Mouse (Mus musculus): Measurements from ENCODE around the gene Kdm2b. TPM values are rescaled to one million over a fixed set of nuclear protein-coding genes. Genes with fewer than 3 reads are reported as not detected.
A peak's percentile ranks its signal among the peaks of the same experiment; 100 is the strongest.

The Kdm2b gene
- total RNA-seq, 1 experiment, result 68.6 TPM

DNA sequence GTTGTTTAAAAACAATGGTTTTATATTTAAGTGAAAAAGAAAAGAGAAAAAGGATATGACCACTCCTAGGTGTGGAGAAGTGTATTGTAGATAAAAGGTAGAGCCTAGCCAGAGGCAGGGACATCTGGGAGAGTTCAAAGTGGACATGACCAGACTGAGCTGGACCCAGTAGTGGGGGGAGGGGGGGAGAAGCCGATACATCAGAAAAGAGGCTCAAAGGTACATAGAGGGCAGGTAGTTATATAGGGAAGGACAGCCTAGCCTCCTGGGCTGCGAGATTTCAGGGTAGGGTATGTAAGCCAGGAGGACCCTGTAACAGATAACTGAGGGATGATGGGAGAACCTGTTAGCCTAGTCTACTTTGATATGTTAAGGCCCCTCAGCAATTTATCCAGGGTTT is 137.0 kb downstream of the Kdm2b start:
- Histone ChIP-seq H3K9ac (ENCODE audit: insufficient read depth, low read depth, low read length, poor library complexity, severe bottlenecking) (no peak overlapping the region), H3K9me3 (ENCODE audit: control insufficient read depth, insufficient read depth, low read depth, low read length) (no peaks in the 10 kb centered on the region), H3K4me1 (ENCODE audit: control insufficient read depth in 2 of 2, insufficient read depth in 2 of 2, low read length in 2 of 2, poor library complexity in 1 of 2) (peaks cover 3 to 4% of the 10 kb centered on the region in 2 experiments; a peak in 2 of 4 replicates), H3K27ac (ENCODE audit: insufficient read depth, low read depth, low read length, poor library complexity, severe bottlenecking) (no peak overlapping the region), H3K4me3 (ENCODE audit: insufficient read depth in 1 of 2, low read depth in 1 of 2, low read length in 2 of 2, poor library complexity in 1 of 2, severe bottlenecking in 1 of 2) (no peak overlapping the region), H3K36me3 (ENCODE audit: control insufficient read depth, insufficient read depth, low read length, poor library complexity, severe bottlenecking) (no peaks in the 10 kb centered on the region)
- no peak for DNase-seq (ENCODE audit: low read depth, low spot score)
- in situ Hi-C loops (cut with MboI; ENCODE audit: low sequenced_read_pairs in 2 of 2, unreplicated experiment in 2 of 2), result no loop called here
- no peak for TF ChIP-seq HCFC1 (IDR thresholded peaks at IDR 0.05; ENCODE audit: borderline replicate concordance, insufficient read depth, low read length)
- no peak for TF ChIP-seq ZNF384 (IDR thresholded peaks at IDR 0.05; ENCODE audit: low read depth, low read length)
- no peak for TF ChIP-seq MAFK (IDR thresholded peaks at IDR 0.05; ENCODE audit: insufficient read depth, low read depth, low read length)
- no peak for TF ChIP-seq CHD2 (IDR thresholded peaks at IDR 0.05; ENCODE audit: low read depth, low read length)
- no peak for TF ChIP-seq ZC3H11A (IDR thresholded peaks at IDR 0.05; ENCODE audit: borderline replicate concordance, low read depth, low read length)

DNA sequence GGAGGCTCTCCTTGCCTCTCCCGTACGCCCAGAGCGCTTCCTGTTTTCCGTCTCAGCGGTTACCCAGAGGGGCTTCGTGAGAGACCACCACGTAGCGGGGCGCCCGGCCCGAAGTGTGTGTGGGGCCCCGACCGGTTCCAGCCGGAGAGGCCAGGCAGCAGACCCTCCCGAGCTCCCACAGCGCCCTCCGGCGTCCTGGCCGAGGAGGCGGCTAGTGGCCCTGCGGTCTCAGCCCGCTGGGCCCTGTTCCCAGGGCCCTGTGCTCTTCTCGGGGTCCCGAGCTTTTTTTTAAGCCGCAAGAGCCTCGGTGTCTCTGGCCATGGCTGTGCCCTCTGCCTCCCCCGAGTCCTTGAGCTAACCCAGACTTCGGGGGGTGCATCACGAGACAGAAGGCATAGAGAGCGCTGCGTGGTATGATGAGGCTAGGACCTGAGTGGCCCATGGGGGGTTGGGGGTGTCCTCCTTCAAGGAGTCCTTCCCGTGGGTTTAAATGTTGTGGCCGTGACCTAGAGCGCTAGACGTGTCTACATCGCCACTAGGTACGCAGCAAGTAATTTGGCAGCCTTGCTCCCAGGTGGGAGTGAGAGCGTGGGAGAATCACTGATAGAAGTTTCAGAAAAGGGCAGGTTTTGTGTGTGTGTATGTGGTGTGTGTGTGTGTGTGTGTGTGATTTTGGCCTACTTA is 139.2 kb downstream of the Kdm2b start:
- Histone ChIP-seq H3K9me3 (ENCODE audit: control insufficient read depth, insufficient read depth, low read depth, low read length) (no peaks in the 10 kb centered on the region), H3K27ac (ENCODE audit: insufficient read depth, low read depth, low read length, poor library complexity, severe bottlenecking) (peak overlapping the region; percentile 77), H3K9ac (ENCODE audit: insufficient read depth, low read depth, low read length, poor library complexity, severe bottlenecking) (peak overlapping the region; percentile 89), H3K36me3 (ENCODE audit: control insufficient read depth, insufficient read depth, low read length, poor library complexity, severe bottlenecking) (no peaks in the 10 kb centered on the region), H3K4me3 (ENCODE audit: insufficient read depth in 1 of 2, low read depth in 1 of 2, low read length in 2 of 2, poor library complexity in 1 of 2, severe bottlenecking in 1 of 2) (peak overlapping the region; percentile 78 to 83), H3K4me1 (ENCODE audit: control insufficient read depth in 2 of 2, insufficient read depth in 2 of 2, low read length in 2 of 2, poor library complexity in 1 of 2) (peaks cover 3 to 4% of the 10 kb centered on the region in 2 experiments; a peak in 2 of 4 replicates)
- TF ChIP-seq CHD2 (IDR thresholded peaks at IDR 0.05; ENCODE audit: low read depth, low read length) (no peak), MAFK (IDR thresholded peaks at IDR 0.05; ENCODE audit: insufficient read depth, low read depth, low read length) (no peak), ZC3H11A (IDR thresholded peaks at IDR 0.05; ENCODE audit: borderline replicate concordance, low read depth, low read length) (no peak), HCFC1 (IDR thresholded peaks at IDR 0.05; ENCODE audit: borderline replicate concordance, insufficient read depth, low read length) (no peak), ZNF384 (IDR thresholded peaks at IDR 0.05; ENCODE audit: low read depth, low read length) (no peak)
- in situ Hi-C loops (cut with MboI; ENCODE audit: low sequenced_read_pairs in 2 of 2, unreplicated experiment in 2 of 2), result no loop called here
- no peak for DNase-seq (ENCODE audit: low read depth, low spot score)

DNA sequence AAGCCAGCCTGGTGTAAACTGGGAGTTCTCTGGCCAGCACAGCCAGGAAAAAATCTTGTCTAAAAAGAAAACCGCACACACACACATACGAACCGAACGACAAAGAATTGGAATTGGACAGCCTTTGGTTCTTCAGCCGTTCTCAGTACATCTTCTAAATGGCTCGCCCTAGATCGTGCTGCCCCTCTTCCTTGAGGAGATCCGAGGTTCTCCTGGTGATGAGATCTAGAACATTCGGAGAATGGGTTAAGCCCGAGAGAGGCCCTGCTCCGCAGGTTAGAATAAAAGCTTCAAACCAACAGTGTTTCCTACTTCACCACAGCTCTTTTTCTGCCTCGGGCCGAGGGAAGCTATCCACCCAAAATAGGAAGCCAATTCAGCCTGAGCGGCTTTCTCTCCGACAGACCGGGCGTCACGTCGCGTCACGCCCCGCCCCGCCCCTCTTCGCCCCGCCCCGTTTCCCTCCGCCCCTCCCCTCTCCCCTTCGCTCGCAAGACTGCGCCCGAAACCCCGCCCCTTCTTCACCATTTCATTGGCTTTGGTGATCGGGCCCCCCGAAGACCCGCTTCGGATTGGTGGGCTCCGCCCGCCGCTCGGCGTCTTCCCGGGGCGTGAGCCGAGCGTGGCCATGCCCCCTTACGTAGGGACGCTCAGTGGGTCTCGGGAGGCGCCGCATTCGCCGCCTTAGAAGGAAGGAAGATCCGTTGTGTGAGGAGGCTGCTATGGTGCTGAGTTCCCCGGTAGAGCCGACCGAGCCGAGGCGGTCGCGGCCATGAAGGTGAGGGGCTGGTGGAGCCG is 139.9 kb downstream of the Kdm2b start, which contains the start of gene Rnf34:
TSS of gene Rnf34 (plus strand) at position 528 of the 798 bp plus-strand sequence.
- Histone ChIP-seq H3K4me1 (ENCODE audit: control insufficient read depth in 2 of 2, insufficient read depth in 2 of 2, low read length in 2 of 2, poor library complexity in 1 of 2) (peaks cover 3 to 4% of the 10 kb centered on the region in 2 experiments; a peak in 2 of 4 replicates), H3K27ac (ENCODE audit: insufficient read depth, low read depth, low read length, poor library complexity, severe bottlenecking) (peak within 1 kb of the TSS; percentile 77), H3K9me3 (ENCODE audit: control insufficient read depth, insufficient read depth, low read depth, low read length) (no peaks in the 10 kb centered on the region), H3K4me3 (ENCODE audit: insufficient read depth in 1 of 2, low read depth in 1 of 2, low read length in 2 of 2, poor library complexity in 1 of 2, severe bottlenecking in 1 of 2) (peak within 1 kb of the TSS; percentile 83 to 84), H3K36me3 (ENCODE audit: control insufficient read depth, insufficient read depth, low read length, poor library complexity, severe bottlenecking) (no peaks in the 10 kb centered on the region), H3K9ac (ENCODE audit: insufficient read depth, low read depth, low read length, poor library complexity, severe bottlenecking) (peak within 1 kb of the TSS; percentile 89)
- in situ Hi-C loops (cut with MboI; ENCODE audit: low sequenced_read_pairs in 2 of 2, unreplicated experiment in 2 of 2), result no loop called here
- DNase-seq (ENCODE audit: low read depth, low spot score), result peak; percentile 97
- TF ChIP-seq CHD2 (IDR thresholded peaks at IDR 0.05; ENCODE audit: low read depth, low read length) (no peak), HCFC1 (IDR thresholded peaks at IDR 0.05; ENCODE audit: borderline replicate concordance, insufficient read depth, low read length) (no peak), ZC3H11A (IDR thresholded peaks at IDR 0.05; ENCODE audit: borderline replicate concordance, low read depth, low read length) (no peak), MAFK (IDR thresholded peaks at IDR 0.05; ENCODE audit: insufficient read depth, low read depth, low read length) (no peak), ZNF384 (IDR thresholded peaks at IDR 0.05; ENCODE audit: low read depth, low read length) (no peak)

DNA sequence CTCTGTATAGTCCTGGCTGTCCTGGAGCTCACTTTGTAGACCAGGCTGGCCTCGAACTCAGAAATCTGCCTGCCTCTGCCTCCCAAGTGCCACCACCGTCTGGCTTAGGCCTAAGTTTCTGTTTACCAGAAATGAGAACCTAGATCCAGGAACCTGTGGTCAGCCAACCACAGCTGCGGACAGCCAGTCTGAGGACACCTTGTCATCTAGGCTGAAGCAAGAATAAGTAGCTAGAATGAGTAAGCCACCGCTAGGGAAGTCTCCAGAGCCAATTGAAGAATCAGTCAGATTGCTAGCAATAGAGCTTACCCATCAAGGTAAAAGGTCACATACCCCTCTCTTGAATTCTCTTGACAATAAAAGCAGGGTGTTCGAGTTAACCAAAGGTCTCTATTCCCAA is 145.8 kb downstream of the Kdm2b start:
- no peak for TF ChIP-seq CHD2 (IDR thresholded peaks at IDR 0.05; ENCODE audit: low read depth, low read length)
- no peak for TF ChIP-seq MAFK (IDR thresholded peaks at IDR 0.05; ENCODE audit: insufficient read depth, low read depth, low read length)
- no peak for TF ChIP-seq ZNF384 (IDR thresholded peaks at IDR 0.05; ENCODE audit: low read depth, low read length)
- no peak for TF ChIP-seq ZC3H11A (IDR thresholded peaks at IDR 0.05; ENCODE audit: borderline replicate concordance, low read depth, low read length)
- TF ChIP-seq HCFC1 (IDR thresholded peaks at IDR 0.05; ENCODE audit: borderline replicate concordance, insufficient read depth, low read length), result no peak
- in situ Hi-C loops (cut with MboI; ENCODE audit: low sequenced_read_pairs in 2 of 2, unreplicated experiment in 2 of 2), result no loop called here
- no peak overlapping the region for H3K9ac ChIP-seq (ENCODE audit: insufficient read depth, low read depth, low read length, poor library complexity, severe bottlenecking)
- H3K4me1 ChIP-seq (ENCODE audit: control insufficient read depth in 2 of 2, insufficient read depth in 2 of 2, low read length in 2 of 2, poor library complexity in 1 of 2), result no peaks in the 10 kb centered on the region
- H3K27ac ChIP-seq (ENCODE audit: insufficient read depth, low read depth, low read length, poor library complexity, severe bottlenecking), result no peak overlapping the region
- no peaks in the 10 kb centered on the region for H3K9me3 ChIP-seq (ENCODE audit: control insufficient read depth, insufficient read depth, low read depth, low read length)
- no peaks in the 10 kb centered on the region for H3K36me3 ChIP-seq (ENCODE audit: control insufficient read depth, insufficient read depth, low read length, poor library complexity, severe bottlenecking)
- no peak for DNase-seq (ENCODE audit: low read depth, low spot score)
- no peak overlapping the region for H3K4me3 ChIP-seq (ENCODE audit: insufficient read depth in 1 of 2, low read depth in 1 of 2, low read length in 2 of 2, poor library complexity in 1 of 2, severe bottlenecking in 1 of 2)
